Mouse (Mus musculus) left cerebral cortex, adult 9 months (tissue): ENCODE data around the gene P4ha3.
A peak's percentile ranks its signal among the peaks of the same experiment; 100 is the strongest.

Experiments
- DNase-seq, 2 experiments: peaks; one replicate each; pipeline ENCODE4 v3.0.0; 2022; ENCODE audit warnings: low spot score in 2 of 2

The P4ha3 gene

GRCm38 (mm10) chr7:100307872-100308653, 22.7 kb downstream of the P4ha3 start:
- peak; percentile 35 to 73 for DNase-seq

- DNase-seq = no peak
Measured at GRCm38 (mm10) chr7:100309216-100309615, 23.9 kb downstream of the P4ha3 start.

- no peak for DNase-seq
Measured at GRCm38 (mm10) chr7:100309679-100310078, 24.4 kb downstream of the P4ha3 start.

DNA sequence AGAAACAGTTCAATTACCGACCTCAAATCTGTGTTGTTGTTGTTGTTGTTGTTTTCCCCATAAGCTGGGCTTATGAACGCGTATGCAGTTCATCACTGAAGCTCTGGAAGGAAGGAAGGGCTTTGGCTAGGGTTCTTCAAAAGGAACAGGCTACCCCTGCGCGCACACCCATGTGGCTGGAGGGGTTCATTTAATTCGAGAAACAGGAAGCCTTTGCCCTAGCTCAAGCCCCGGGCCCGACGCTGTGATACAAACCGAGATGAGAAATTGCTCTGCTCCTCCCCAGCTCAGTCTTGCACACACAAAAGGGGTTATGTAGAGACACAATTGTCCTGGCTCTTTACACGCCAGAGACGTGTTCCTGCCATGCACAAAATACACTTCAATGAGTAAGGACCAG, 25.0 kb downstream of the P4ha3 start:
- DNase-seq = no peak

GRCm38 (mm10) chr7:100312716-100313115, 27.4 kb downstream of the P4ha3 start:
- DNase-seq = no peak

GRCm38 (mm10) chr7:100316924-100317323, 31.6 kb downstream of the P4ha3 start:
- no peak for DNase-seq

DNA sequence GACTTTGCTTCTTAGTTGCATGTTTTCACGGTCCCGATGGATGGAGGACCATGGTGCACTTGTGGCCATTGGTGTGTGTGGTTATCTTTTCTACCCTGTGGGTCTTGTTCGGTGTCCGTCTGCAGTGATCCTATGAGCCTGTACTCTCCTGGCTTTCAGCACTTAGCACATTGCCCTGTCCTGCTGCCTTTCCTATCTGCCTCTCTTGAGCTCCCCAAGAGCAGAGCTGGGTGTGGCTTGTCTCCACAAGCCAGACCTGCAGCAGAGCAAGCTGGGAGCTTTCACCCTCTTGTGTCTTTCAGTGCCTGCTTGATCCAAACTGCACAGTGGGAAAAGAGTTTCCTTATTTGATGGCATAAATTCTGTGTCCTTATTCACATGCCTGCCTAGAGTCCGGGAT, 32.2 kb downstream of the P4ha3 start:
- no peak for DNase-seq

DNA sequence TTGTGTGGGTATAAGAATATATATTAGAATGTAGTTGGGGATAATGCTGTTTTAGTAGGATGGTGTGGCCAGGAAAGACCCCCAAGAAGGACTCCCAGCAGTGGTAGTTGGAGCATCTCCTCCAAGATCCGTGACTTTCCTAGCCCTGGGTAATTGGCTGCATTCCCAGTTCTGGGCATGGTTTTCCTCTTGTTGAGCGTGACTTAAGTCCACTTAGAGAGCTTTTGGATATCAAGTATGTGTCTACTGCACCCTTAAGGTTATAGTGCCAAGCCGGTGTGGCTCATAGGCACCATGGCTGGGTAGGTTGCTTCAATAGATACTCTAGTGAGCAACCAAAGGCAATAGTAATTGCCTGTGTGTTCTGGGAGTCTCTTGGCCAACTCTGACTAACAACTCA, 38.4 kb downstream of the P4ha3 start:
- DNase-seq = no peak

GRCm38 (mm10) chr7:100325482-100325881, 40.2 kb downstream of the P4ha3 start:
- DNase-seq = peak in 1 of 2 experiments; percentile 61

DNA sequence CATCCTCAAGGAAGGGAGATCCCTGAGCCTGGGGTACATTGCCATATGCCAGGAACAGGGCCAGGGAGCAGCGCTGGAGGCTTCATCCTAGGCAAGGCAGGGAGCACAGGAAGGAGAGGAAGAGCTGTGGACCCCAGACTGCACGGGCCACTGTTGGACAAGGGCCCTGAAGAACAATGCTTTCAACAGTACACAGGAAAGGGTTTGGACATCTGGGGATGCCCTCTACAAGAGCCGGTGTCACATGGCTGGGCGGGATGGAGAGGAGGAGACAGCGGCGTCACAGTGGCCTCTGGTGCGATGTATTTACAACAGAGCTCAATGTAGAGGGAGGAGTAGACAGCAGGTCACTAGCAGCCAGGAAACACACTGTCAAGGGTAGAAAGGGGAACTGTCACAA, 42.2 kb downstream of the P4ha3 start:
- no peak for DNase-seq

- no peak for DNase-seq
Measured at GRCm38 (mm10) chr7:100328636-100329035, 43.3 kb downstream of the P4ha3 start.

DNA sequence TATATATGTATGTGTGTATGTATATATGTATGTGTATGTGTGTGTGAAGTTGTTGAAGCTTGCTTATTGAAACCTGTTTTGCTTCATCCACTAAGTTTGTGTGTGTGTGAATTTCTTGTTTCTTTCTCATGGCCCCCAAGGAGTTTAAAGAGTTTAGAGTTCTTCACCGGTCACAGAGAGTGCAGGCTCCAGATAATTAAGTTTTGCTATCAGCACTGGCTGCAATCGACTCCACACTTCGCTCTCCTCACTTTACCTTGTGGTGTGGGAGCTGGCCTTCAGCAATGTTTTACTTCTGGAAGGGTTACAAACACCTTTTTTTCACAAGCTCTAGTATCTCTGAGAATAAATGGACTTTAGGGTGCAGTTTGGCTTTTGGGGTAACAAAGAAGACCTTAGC, 45.9 kb downstream of the P4ha3 start:
- DNase-seq = no peak

- no peak for DNase-seq
Measured at GRCm38 (mm10) chr7:100335921-100336320, 50.6 kb downstream of the P4ha3 start.

- DNase-seq = no peak
Measured at GRCm38 (mm10) chr7:100354984-100355383, 69.7 kb downstream of the P4ha3 start.

- no peak for DNase-seq
Measured at GRCm38 (mm10) chr7:100356324-100356723, 71.0 kb downstream of the P4ha3 start.

- no peak for DNase-seq
Measured at GRCm38 (mm10) chr7:100356768-100357167, 71.4 kb downstream of the P4ha3 start.

DNA sequence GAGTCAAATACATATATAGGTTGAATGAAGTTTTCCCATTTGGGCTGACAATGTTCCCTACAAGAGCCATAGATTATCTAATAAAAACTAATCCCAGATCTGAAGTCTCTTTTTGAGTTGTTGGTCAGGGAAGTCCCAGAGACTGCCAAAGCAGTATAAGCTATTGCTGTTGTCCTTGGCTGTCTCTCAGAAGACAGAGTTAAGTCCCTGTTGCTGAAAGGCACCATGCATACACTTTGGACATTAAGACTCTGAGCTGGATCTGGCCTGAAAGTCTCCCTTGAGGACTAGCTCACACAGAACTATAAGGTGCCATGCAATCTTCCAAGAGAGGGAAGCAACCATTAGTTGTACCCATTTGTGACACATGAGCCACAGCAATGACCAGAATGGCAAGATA, 72.5 kb downstream of the P4ha3 start:
- no peak for DNase-seq

- DNase-seq = peak in 1 of 2 experiments; percentile 29
Measured at GRCm38 (mm10) chr7:100363162-100363561, 77.8 kb downstream of the P4ha3 start.

GRCm38 (mm10) chr7:100364888-100365287, 79.6 kb downstream of the P4ha3 start:
- no peak for DNase-seq
